Mouse (Mus musculus): ENCODE measurements around the gene Itsn1.

- TF ChIP-seq CTCF (IDR thresholded peaks at IDR 0.05; ENCODE audit: low read depth), result no peak
- TF ChIP-seq EP300 (IDR thresholded peaks at IDR 0.05; ENCODE audit: low read depth), result no peak
Measured at GRCm38 (mm10) chr16:91761761-91762160, 32.7 kb downstream of the Itsn1 start.

All from liver, embryonic 14.5 days (tissue).